In the genomic region with DNA sequence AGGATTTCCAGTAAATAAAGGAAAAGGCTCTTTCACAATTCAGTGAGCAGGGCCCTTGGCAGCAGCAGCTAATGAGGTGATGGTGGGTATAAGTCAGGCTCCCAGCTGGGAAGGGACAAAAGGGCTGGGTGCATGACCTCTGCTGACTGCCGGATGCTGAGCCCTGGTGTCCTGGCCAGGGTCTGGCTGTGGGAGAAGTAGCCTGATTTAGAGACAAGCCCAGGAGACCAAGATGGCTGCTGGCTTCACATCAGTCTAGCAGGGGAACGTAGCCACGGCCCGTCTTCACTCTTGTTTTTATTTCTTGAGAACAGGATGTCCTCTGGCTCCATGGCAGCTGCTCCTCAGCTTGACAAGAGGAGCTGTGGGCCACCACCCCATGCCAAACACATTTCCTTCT, we compare ENCODE assay signal across 14 mouse cellular contexts. TPM values are rescaled to one million over a fixed set of nuclear protein-coding genes. Genes with fewer than 3 reads are reported as not detected.
A peak's percentile ranks its signal among the peaks of the same experiment; 100 is the strongest.
DNase-seq lines count a peak whose midpoint lies in the region; ATAC-seq lines count a peak whose summit lies in the region.
"Had no signal": no experiment of that assay in that cellular context is flagged by ENCODE, and none has a peak within 500 bp of the region (broad histone marks: within the 10 kb centered on the region; RNA-seq: fewer than 3 reads in every experiment).

No protein-coding gene starts in this region.

- no peaks in the 10 kb centered on the region for H3K36me3 ChIP-seq in hindbrain, embryonic 16.5 days (ENCODE audit: control insufficient read depth, insufficient read depth, low read length)

- H3K27ac ChIP-seq in hindbrain, embryonic 16.5 days (ENCODE audit: low read depth, low read length) = no peak overlapping the region
- H3K27ac ChIP-seq: macrophage had no signal

- peak; percentile 70 for DNase-seq in adrenal gland, postnatal 14 days
- no peak for DNase-seq in adrenal gland, adult 8-10 months
- DNase-seq in adipocyte (ENCODE audit: low spot score) = peak; percentile 64
- peak; percentile 60 for DNase-seq in kidney, adult 9 months
- DNase-seq in lung, postnatal 14 days = peak; percentile 80
- DNase-seq in thymus, adult 18-20 months = no peak
- DNase-seq in thymus, postnatal 25 days = no peak
- DNase-seq: forebrain, postnatal 0 days had no signal

- no peak overlapping the region for H3K9ac ChIP-seq in hindbrain, embryonic 16.5 days (ENCODE audit: low read depth, low read length)
- H3K9ac ChIP-seq: forebrain, postnatal 0 days had no signal

- no peaks in the 10 kb centered on the region for H3K9me3 ChIP-seq in hindbrain, embryonic 16.5 days (ENCODE audit: control insufficient read depth, low read length)

- H3K4me3 ChIP-seq in hindbrain, embryonic 16.5 days (ENCODE audit: low read length) = no peak overlapping the region

- H3K27me3 ChIP-seq in hindbrain, embryonic 16.5 days (replicated peaks; ENCODE audit: control insufficient read depth, insufficient read depth, low read length) = peaks cover 54% of the 10 kb centered on the region
- H3K27me3 ChIP-seq: Patski had no signal

- WGBS in hindbrain, embryonic 16.5 days = 65% methylated on average over 4 of the region's 4 CpGs

- no peak for ATAC-seq in hindbrain, embryonic 16.5 days
- ATAC-seq: forebrain, postnatal 0 days; Patski had no signal

- H3K4me1 ChIP-seq in hindbrain, embryonic 16.5 days (ENCODE audit: control insufficient read depth, insufficient read depth, low read depth, low read length) = peaks cover 10% of the 10 kb centered on the region

- no peak overlapping the region for H3K4me2 ChIP-seq in hindbrain, embryonic 16.5 days (ENCODE audit: low read length)

RNA-seq across cellular contexts. Expression of a gene that starts 3.6 kb away (rescaled TPM):
- not detected in 2 replicates for total RNA-seq in adrenal gland, postnatal 14 days (2021)
- not detected for total RNA-seq in adrenal gland, adult 8-10 months (2022)
- not detected in 2 replicates for polyA plus RNA-seq in hindbrain, embryonic 16.5 days (2015; fragmentation: Nextera tagmentation; extraction: Ambion mirVana)
- total RNA-seq: forebrain, postnatal 0 days; layer of hippocampus, postnatal 10 days had no signal
- polyA plus RNA-seq: C2C12; forebrain, postnatal 0 days; hindbrain, embryonic 11.5 days; macrophage; Patski had no signal

RNA-seq across cellular contexts. Expression of a gene that starts 14.2 kb away (rescaled TPM):
- 26.3 and 28.3 TPM in 2 replicates for total RNA-seq in adrenal gland, postnatal 14 days (2021)
- 10 to 100 TPM; 23.4 to 30.5 (median 24.9) TPM for total RNA-seq in adrenal gland, adult 8-10 months (2022)
- 0.64 and 1.0 TPM in 2 replicates for polyA plus RNA-seq in hindbrain, embryonic 16.5 days (2015; fragmentation: Nextera tagmentation; extraction: Ambion mirVana)
- polyA plus RNA-seq: macrophage had no signal

RNA-seq across cellular contexts. Expression of a gene that starts 39.7 kb away (rescaled TPM):
- not detected in 2 replicates for total RNA-seq in adrenal gland, postnatal 14 days (2021)
- total RNA-seq in adrenal gland, adult 8-10 months (2022) = under 1 TPM in 2 of 4 experiments, not detected in 2; 0.10 to 0.15 TPM
- polyA plus RNA-seq in hindbrain, embryonic 16.5 days (2015; fragmentation: Nextera tagmentation; extraction: Ambion mirVana) = 0.40 TPM in 2 replicates
- polyA plus RNA-seq: macrophage, Patski had no signal

Comparison
In these comparisons a context has a peak if more than half of its experiments do, and no peak if none do; other contexts are left out.
1. DNase-seq: peak in adrenal gland, postnatal 14 days (single experiment), adipocyte (single experiment), kidney, adult 9 months (single experiment) and lung, postnatal 14 days (single experiment); none in adrenal gland, adult 8-10 months (single experiment), thymus, adult 18-20 months (0 of 2) and thymus, postnatal 25 days (single experiment).